Mouse (Mus musculus): ENCODE measurements around the gene E130218I03Rik. TPM values are rescaled to one million over a fixed set of nuclear protein-coding genes. Genes with fewer than 3 reads are reported as not detected.
A peak's percentile ranks its signal among the peaks of the same experiment; 100 is the strongest.

The E130218I03Rik gene
- polyA plus RNA-seq, 1 experiment from 2014 or later, result 0.28 TPM

GRCm38 (mm10) chr4:134234876-134235275 is 8.6 kb upstream of the E130218I03Rik start:
- ATAC-seq (ENCODE audit: insufficient read depth, low FRiP score, low TSS enrichment), result no peak
- 88% methylated on average over 5 of the region's 5 CpGs for WGBS
- DNase-seq (ENCODE audit: low spot score), result no peak
- H3K27ac ChIP-seq (ENCODE audit: low read depth, low read length), result no peak overlapping the region
- peaks cover 13% of the 10 kb centered on the region for H3K27me3 ChIP-seq (ENCODE audit: control insufficient read depth, insufficient read depth, low read length)
- H3K9me3 ChIP-seq (ENCODE audit: control insufficient read depth, low read length), result no peaks in the 10 kb centered on the region
- no peak overlapping the region for H3K9ac ChIP-seq (ENCODE audit: low read length)
- no peak overlapping the region for H3K4me2 ChIP-seq (ENCODE audit: low read depth)
- H3K36me3 ChIP-seq (ENCODE audit: control insufficient read depth, insufficient read depth, low read length), result no peaks in the 10 kb centered on the region
- no peaks in the 10 kb centered on the region for H3K4me1 ChIP-seq (ENCODE audit: control insufficient read depth, insufficient read depth, low read length)
- no peak overlapping the region for H3K4me3 ChIP-seq (ENCODE audit: low read depth, low read length)

- H3K4me1 ChIP-seq (ENCODE audit: control insufficient read depth, insufficient read depth, low read length), result no peaks in the 10 kb centered on the region
- no peaks in the 10 kb centered on the region for H3K9me3 ChIP-seq (ENCODE audit: control insufficient read depth, low read length)
- H3K36me3 ChIP-seq (ENCODE audit: control insufficient read depth, insufficient read depth, low read length), result no peaks in the 10 kb centered on the region
- DNase-seq (ENCODE audit: low spot score) (no peak), ATAC-seq (ENCODE audit: insufficient read depth, low FRiP score, low TSS enrichment) (no peak)
- 0 out of 2 replicates have a peak overlapping the region, but pooled peaks have one; percentile 10 for H3K9ac ChIP-seq (ENCODE audit: low read length)
- WGBS, result 27% methylated on average over 19 of the region's 19 CpGs
- H3K4me2 ChIP-seq (ENCODE audit: low read depth), result no peak overlapping the region
- no peak overlapping the region for H3K27ac ChIP-seq (ENCODE audit: low read depth, low read length)
- H3K27me3 ChIP-seq (ENCODE audit: control insufficient read depth, insufficient read depth, low read length), result peaks cover 13% of the 10 kb centered on the region
- no peak overlapping the region for H3K4me3 ChIP-seq (ENCODE audit: low read depth, low read length)
Measured at GRCm38 (mm10) chr4:134237582-134238278, 5.7 kb upstream of the E130218I03Rik start.

- DNase-seq (ENCODE audit: low spot score), result no peak
- no peak within 1 kb of the TSS for H3K27ac ChIP-seq (ENCODE audit: low read depth, low read length)
- peaks cover 13% of the 10 kb centered on the region for H3K27me3 ChIP-seq (ENCODE audit: control insufficient read depth, insufficient read depth, low read length)
- H3K36me3 ChIP-seq (ENCODE audit: control insufficient read depth, insufficient read depth, low read length), result no peaks in the 10 kb centered on the region
- no peaks in the 10 kb centered on the region for H3K9me3 ChIP-seq (ENCODE audit: control insufficient read depth, low read length)
- H3K4me2 ChIP-seq (ENCODE audit: low read depth), result no peak within 1 kb of the TSS
- 0 out of 2 replicates have a peak within 1 kb of the TSS, but pooled peaks have one; percentile 10 for H3K9ac ChIP-seq (ENCODE audit: low read length)
- H3K4me1 ChIP-seq (ENCODE audit: control insufficient read depth, insufficient read depth, low read length), result no peaks in the 10 kb centered on the region
- 4% methylated on average over 18 of the region's 18 CpGs for WGBS
- no peak for ATAC-seq (ENCODE audit: insufficient read depth, low FRiP score, low TSS enrichment)
- H3K4me3 ChIP-seq (ENCODE audit: low read depth, low read length), result no peak within 1 kb of the TSS
Measured at GRCm38 (mm10) chr4:134238279-134238651, 5.2 kb upstream of the E130218I03Rik start, which contains the start of gene Cnksr1. Cnksr1 (minus strand) TSS chr4:134238399.

- DNase-seq (ENCODE audit: low spot score) (no peak), ATAC-seq (ENCODE audit: insufficient read depth, low FRiP score, low TSS enrichment) (no peak)
- Histone ChIP-seq H3K4me3 (ENCODE audit: low read depth, low read length) (no peak overlapping the region), H3K27me3 (ENCODE audit: control insufficient read depth, insufficient read depth, low read length) (peaks cover 13% of the 10 kb centered on the region), H3K27ac (ENCODE audit: low read depth, low read length) (no peak overlapping the region), H3K9ac (ENCODE audit: low read length) (no peak overlapping the region), H3K4me2 (ENCODE audit: low read depth) (no peak overlapping the region), H3K4me1 (ENCODE audit: control insufficient read depth, insufficient read depth, low read length) (no peaks in the 10 kb centered on the region), H3K36me3 (ENCODE audit: control insufficient read depth, insufficient read depth, low read length) (no peaks in the 10 kb centered on the region), H3K9me3 (ENCODE audit: control insufficient read depth, low read length) (no peaks in the 10 kb centered on the region)
- WGBS, result 15% methylated on average over 10 of the region's 10 CpGs
Measured at GRCm38 (mm10) chr4:134238686-134239085, 4.8 kb upstream of the E130218I03Rik start.

GRCm38 (mm10) chr4:134245148-134245843 is 1.8 kb downstream of the E130218I03Rik start, which contains the start of gene Zfp593:
Zfp593 (minus strand) TSS chr4:134245592.
- H3K4me1 ChIP-seq (ENCODE audit: control insufficient read depth, insufficient read depth, low read length), result peaks cover 13% of the 10 kb centered on the region
- no peak within 1 kb of the TSS for H3K27ac ChIP-seq (ENCODE audit: low read depth, low read length)
- peaks cover 6% of the 10 kb centered on the region for H3K27me3 ChIP-seq (ENCODE audit: control insufficient read depth, insufficient read depth, low read length)
- H3K4me2 ChIP-seq (ENCODE audit: low read depth), result peak within 1 kb of the TSS; percentile 97
- no peaks in the 10 kb centered on the region for H3K36me3 ChIP-seq (ENCODE audit: control insufficient read depth, insufficient read depth, low read length)
- peak within 1 kb of the TSS; percentile 91 for H3K4me3 ChIP-seq (ENCODE audit: low read depth, low read length)
- under 1% methylated on average over 60 of the region's 60 CpGs for WGBS
- no peaks in the 10 kb centered on the region for H3K9me3 ChIP-seq (ENCODE audit: control insufficient read depth, low read length)
- DNase-seq (ENCODE audit: low spot score) (peak; percentile 93), ATAC-seq (ENCODE audit: insufficient read depth, low FRiP score, low TSS enrichment) (peak; percentile 72)
- peak within 1 kb of the TSS; percentile 77 for H3K9ac ChIP-seq (ENCODE audit: low read length)

- H3K9ac ChIP-seq (ENCODE audit: low read length), result no peak overlapping the region
- H3K4me3 ChIP-seq (ENCODE audit: low read depth, low read length), result no peak overlapping the region
- H3K4me2 ChIP-seq (ENCODE audit: low read depth), result peak overlapping the region; percentile 97; the same call in 1 of the 2 replicates
- no peaks in the 10 kb centered on the region for H3K9me3 ChIP-seq (ENCODE audit: control insufficient read depth, low read length)
- no peaks in the 10 kb centered on the region for H3K36me3 ChIP-seq (ENCODE audit: control insufficient read depth, insufficient read depth, low read length)
- H3K27me3 ChIP-seq (ENCODE audit: control insufficient read depth, insufficient read depth, low read length), result peaks cover 14% of the 10 kb centered on the region
- DNase-seq (ENCODE audit: low spot score) (no peak), ATAC-seq (ENCODE audit: insufficient read depth, low FRiP score, low TSS enrichment) (no peak)
- H3K4me1 ChIP-seq (ENCODE audit: control insufficient read depth, insufficient read depth, low read length), result peaks cover 13% of the 10 kb centered on the region
- 28% methylated on average over 4 of the region's 4 CpGs for WGBS
- H3K27ac ChIP-seq (ENCODE audit: low read depth, low read length), result no peak overlapping the region
Measured at GRCm38 (mm10) chr4:134246256-134246655, 2.8 kb downstream of the E130218I03Rik start.

- peak within 1 kb of the TSS; percentile 97 for H3K4me2 ChIP-seq (ENCODE audit: low read depth)
- H3K27ac ChIP-seq (ENCODE audit: low read depth, low read length), result no peak within 1 kb of the TSS
- H3K36me3 ChIP-seq (ENCODE audit: control insufficient read depth, insufficient read depth, low read length), result no peaks in the 10 kb centered on the region
- H3K9me3 ChIP-seq (ENCODE audit: control insufficient read depth, low read length), result no peaks in the 10 kb centered on the region
- peaks cover 18% of the 10 kb centered on the region for H3K27me3 ChIP-seq (ENCODE audit: control insufficient read depth, insufficient read depth, low read length)
- peak within 1 kb of the TSS; percentile 48 for H3K9ac ChIP-seq (ENCODE audit: low read length)
- WGBS, result 77% methylated on average over 7 of the region's 7 CpGs
- H3K4me3 ChIP-seq (ENCODE audit: low read depth, low read length), result peak within 1 kb of the TSS; percentile 91
- peaks cover 19% of the 10 kb centered on the region for H3K4me1 ChIP-seq (ENCODE audit: control insufficient read depth, insufficient read depth, low read length)
- ATAC-seq (ENCODE audit: insufficient read depth, low FRiP score, low TSS enrichment) (no peak), DNase-seq (ENCODE audit: low spot score) (no peak)
Measured at GRCm38 (mm10) chr4:134246719-134247258, 3.3 kb downstream of the E130218I03Rik start, which contains the start of gene Gm30191. Gm30191 (plus strand) TSS chr4:134246935.

GRCm38 (mm10) chr4:134249651-134250050 is 6.2 kb downstream of the E130218I03Rik start:
- Histone ChIP-seq H3K4me1 (ENCODE audit: control insufficient read depth, insufficient read depth, low read length) (peaks cover 32% of the 10 kb centered on the region), H3K9me3 (ENCODE audit: control insufficient read depth, low read length) (no peaks in the 10 kb centered on the region), H3K27ac (ENCODE audit: low read depth, low read length) (no peak overlapping the region), H3K27me3 (ENCODE audit: control insufficient read depth, insufficient read depth, low read length) (peaks cover 27% of the 10 kb centered on the region), H3K9ac (ENCODE audit: low read length) (peak overlapping the region; percentile 45), H3K4me2 (ENCODE audit: low read depth) (peak overlapping the region; percentile 85), H3K36me3 (ENCODE audit: control insufficient read depth, insufficient read depth, low read length) (no peaks in the 10 kb centered on the region), H3K4me3 (ENCODE audit: low read depth, low read length) (peak overlapping the region; percentile 30)
- WGBS, result 1% methylated on average over 30 of the region's 30 CpGs
- peak; percentile 88 for DNase-seq (ENCODE audit: low spot score)
- peak; percentile 46; the same call in 1 of the 2 replicates for ATAC-seq (ENCODE audit: insufficient read depth, low FRiP score, low TSS enrichment)

Measured in neural tube, embryonic 11.5 days (tissue).